Mouse (Mus musculus) cerebellum, adult (tissue): ENCODE results near the gene Eif2b3.

ENCODE experiments used
- ATAC-seq: cut with Nextera tagmentation; 2 replicates; pipeline ENCODE4 v1.9.2; 2017; ENCODE audit warnings: mild to moderate bottlenecking, moderate library complexity, mixed read lengths; ENCODE audit not compliant: insufficient number of reproducible peaks, low FRiP score, low TSS enrichment

Eif2b3 gene

DNA sequence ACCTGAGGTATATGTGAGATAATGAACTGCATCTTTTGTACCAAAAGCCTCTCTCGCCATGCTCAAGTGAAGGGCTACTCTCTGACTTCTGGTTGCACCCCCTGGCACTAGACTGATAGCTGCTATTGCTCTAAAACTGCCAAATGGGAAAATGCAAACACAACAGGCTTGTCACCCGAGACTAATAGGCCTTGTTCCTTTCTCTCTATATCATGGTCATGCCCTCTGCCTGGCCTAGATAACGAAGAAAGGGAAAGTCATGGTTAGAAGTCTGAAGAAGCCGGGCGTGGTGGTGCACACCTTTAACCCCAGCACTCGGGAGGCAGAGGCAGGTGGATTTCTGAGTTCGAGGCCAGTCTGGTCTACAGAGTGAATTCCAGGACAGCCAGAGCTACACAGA is 71.4 kb downstream of the Eif2b3 start:
- ATAC-seq, result no peak

DNA sequence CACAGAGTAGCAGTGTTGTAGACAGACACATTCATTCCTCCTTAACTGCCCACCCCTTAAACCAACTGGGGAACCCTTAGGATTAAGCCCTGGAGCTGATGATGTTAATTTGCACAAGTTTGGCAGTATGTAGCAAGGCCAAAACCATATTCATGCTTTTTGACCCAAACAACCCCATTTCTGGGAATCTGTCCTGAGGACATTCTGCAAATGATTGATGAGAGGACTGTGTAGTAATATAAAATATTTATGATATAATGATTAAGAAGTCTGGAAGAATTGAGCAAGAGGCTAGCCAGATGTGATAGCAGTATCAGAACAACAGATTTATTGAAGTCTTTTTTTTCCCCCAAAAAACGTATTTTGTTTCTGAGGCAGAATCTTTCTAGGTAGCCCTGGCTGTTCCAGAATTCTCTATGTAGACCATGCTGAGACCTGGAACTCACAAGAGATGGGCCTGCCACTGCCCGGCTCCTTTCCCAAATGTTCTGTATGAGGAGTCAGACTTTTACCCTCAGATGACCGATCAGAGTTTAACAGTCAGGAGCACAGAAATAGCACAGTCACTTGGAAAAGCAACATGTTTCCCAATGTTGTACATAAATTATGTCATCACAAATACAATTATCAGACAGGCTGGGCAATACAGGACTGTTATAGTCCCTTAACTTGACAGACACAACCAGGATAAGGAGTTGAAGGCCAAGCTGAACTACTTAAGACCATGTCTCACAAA is 75.6 kb downstream of the Eif2b3 start:
- ATAC-seq, result no peak

DNA sequence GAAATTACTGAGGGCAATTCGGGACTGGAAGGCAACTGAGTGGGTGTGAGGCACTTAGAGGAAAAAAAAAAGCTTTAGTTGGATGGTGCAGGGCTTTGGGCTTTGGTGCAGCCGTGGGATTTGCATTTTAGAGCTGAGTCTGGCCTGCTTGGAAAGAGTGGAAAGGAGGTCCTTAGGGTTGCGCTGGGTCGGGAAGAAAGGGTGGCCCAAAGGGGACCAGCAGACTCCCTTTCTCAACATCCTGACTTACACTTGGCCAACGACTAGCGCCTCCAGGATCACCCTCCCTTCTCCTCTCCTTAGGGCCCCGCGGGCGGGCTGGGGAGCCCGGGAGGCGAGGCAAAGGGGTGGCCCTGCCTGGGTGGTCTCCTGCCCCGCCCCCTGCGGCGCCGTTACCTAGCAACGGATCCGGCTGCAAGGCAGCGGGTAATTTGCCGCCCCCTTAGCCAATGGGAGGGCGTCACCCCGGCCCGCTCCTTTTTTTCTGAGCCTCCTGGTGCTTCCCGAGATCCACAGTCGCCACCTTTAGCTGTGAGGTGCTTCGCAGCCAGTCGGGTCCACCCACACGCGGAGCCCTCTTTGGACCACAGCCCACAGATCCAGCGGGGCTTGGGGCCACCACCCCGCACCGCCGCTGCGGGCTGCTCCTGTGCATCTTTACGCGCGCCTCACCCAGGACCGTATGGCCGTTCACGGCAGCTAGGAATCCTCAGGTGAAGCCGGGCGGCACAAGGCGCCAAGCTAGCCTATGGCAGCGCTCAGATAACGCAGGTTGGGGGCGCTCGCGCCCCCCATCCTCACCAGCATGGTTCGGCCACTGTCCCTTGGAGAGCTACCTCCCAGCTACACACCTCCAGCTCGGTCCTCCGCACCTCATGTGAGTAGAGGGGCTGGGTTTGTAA is 76.6 kb downstream of the Eif2b3 start, which contains the start of gene Ptch2:
TSS of gene Ptch2 (plus strand) at position 525 of the 902 bp plus-strand sequence.
- no peak for ATAC-seq

DNA sequence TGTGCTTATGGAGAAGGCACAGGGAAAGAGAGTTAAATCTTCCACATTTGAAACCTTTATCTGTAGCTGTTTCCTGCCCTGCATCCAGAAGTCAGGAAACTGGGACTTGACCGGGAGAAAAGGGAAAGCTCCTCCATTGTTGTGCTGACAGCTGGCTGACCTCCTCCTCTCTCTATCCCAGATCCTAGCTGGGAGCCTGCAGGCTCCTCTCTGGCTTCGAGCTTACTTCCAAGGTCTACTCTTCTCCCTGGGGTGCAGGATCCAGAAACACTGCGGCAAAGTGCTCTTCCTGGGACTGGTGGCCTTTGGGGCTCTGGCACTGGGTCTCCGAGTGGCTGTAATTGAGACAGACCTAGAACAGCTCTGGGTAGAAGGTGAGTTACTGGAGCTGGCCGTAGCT is 77.5 kb downstream of the Eif2b3 start:
- ATAC-seq, result no peak

DNA sequence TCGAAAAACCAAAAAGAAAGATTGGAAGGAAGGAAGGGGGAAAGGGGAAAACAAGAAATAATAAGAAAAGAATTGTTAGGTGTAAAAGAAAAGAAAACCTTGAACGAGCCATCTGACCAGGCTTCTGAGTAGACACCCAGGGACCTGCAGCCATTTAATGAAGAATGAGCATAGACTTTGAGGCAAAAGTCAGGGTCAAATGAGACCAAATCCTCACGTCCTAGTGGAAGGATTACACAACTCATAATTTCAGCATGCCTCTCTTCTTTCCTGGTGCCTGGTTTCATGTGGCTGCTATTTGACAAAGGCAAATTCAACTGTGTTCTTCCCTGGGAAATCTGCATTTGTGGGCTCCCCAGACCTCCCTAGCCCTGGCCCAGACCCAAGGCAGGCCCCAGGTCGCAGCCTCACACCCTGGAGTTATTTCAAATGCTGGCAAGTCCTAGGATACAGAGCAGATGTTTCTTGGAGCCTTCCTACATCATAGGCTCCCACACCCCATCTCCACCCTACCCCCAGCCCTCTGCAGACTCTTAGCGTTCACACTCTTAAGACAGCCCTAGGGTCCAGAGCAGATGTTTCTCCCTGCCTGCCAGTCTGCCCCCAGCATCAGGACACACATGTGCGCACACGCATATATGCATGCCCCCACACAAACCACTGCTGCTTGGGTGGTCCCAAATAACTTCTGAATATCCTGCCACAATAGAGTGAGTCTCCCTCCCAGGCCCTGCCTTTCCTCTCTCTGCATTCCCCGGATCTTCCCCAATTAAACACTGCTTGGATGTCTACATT is 79.0 kb downstream of the Eif2b3 start:
- no peak for ATAC-seq

DNA sequence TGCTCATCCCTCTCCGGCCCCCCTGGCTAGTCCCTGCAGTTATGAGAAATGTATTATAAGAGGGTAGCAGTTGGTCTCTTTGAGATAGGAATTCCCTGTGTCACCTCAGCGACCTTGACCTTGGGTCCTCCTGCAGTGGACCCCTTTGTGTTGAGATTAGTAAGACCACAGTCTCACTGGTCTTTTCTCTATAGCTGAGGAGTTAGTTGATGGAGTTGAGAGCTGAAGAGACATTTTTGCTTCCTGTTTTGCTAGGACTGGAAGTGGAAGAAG is 79.5 kb downstream of the Eif2b3 start:
- no peak for ATAC-seq

DNA sequence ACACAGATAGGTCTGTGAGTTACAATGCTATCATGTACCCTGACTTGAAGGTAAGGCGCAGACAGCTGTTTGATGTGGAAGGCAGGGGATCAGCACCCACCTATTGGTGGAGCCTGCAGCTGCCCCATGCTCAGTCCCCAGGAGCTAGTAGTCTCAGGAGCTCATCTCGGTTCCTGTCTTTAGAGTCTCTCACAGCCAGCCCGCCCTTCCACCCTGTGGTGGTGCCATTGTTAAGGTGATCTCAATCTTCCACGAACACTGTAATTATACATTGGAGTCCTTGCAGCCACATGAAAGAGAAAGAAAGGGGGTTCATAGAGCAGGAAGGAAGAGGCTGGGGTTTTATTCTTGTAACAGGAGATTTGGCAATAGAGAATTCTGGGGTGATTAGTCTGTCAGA is 80.8 kb downstream of the Eif2b3 start:
- ATAC-seq, result no peak

DNA sequence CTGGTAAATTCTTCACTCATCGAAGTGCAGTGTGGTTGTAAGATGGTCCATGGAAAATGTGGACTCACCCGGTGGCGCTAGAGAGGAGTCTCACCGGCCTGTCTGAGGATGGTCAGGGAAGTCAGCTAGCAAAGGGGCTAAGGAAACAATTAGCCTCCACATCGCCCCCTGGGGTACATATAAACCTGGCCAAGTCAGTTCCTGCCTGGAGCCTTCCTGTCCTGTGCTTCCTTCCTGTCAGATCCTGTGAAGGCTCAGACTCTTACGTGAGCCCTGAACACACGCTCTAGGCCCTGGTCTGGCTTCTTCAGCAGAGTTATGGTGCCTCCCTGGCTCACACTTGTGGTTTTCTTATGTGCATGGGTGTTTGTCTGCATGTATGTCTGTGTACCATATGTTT is 82.0 kb downstream of the Eif2b3 start:
- no peak for ATAC-seq

DNA sequence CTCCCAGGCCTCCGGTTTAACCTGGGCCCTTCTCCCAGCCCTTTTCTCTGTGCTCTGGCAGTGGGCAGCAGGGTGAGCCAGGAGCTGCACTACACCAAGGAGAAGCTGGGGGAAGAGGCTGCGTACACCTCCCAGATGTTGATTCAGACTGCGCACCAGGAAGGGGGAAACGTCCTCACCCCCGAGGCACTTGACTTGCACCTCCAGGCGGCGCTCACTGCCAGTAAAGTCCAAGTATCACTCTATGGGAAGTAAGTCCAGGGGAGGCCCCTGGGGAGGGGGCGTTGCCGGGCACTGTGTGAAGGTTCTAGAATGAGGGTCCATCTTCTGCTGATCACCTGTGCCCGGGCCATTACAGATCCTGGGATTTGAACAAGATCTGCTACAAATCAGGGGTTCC is 85.5 kb downstream of the Eif2b3 start:
- ATAC-seq, result no peak

DNA sequence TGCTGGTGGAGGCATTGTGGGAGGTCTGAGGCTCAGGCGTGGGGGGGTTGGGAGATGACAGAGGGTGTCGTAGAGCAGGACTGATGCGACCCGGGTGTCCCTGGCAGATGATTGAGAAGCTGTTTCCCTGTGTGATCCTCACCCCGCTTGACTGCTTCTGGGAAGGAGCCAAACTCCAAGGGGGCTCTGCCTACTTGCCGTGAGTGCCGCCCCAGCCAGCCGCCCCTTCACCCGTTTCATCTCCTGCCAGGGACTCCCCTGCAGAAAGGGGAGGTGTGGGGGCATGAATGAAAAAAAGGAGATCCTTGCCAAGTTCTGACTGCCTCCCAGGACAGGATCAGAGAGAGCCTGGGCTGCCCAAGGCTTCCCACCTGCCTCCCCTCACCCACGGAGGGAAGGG is 85.9 kb downstream of the Eif2b3 start:
- no peak for ATAC-seq

DNA sequence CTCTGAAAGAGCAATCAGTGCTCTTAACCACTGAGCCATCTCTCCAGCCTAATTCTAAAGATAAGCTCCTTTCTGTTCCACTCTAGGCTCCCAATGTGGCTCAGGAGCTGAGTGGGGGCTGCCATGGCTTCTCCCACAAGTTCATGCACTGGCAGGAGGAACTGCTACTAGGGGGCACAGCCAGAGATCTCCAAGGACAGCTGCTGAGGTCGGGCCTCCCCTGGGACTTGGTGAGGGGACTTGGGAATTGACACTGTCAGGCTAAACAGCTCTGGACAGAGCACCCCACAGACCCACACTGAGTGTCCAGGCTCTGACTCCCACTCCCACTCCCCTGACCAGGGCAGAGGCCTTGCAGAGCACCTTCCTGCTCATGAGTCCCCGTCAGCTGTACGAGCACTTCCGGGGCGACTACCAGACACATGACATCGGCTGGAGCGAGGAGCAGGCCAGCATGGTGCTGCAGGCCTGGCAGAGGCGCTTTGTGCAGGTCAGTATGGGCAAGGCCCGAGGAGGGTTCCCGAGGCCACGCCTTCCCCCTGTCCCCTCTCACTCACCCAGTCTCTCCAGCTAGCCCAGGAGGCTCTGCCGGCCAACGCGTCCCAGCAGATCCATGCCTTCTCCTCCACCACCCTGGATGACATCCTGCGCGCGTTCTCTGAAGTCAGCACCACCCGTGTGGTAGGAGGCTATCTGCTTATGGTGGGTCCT is 88.8 kb downstream of the Eif2b3 start:
- no peak for ATAC-seq

DNA sequence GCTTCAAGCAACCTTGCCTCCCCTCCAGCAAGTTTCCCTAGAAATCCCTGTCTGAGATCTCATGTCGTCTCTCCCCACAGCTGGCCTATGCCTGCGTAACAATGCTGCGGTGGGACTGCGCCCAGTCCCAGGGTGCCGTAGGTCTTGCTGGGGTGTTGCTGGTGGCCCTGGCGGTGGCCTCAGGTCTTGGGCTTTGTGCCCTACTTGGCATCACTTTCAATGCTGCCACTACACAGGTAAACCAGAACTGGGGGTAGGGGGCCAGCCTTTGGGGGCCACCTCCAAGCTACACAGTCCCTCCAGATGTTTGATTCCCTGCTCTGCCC is 89.3 kb downstream of the Eif2b3 start:
- ATAC-seq, result no peak

DNA sequence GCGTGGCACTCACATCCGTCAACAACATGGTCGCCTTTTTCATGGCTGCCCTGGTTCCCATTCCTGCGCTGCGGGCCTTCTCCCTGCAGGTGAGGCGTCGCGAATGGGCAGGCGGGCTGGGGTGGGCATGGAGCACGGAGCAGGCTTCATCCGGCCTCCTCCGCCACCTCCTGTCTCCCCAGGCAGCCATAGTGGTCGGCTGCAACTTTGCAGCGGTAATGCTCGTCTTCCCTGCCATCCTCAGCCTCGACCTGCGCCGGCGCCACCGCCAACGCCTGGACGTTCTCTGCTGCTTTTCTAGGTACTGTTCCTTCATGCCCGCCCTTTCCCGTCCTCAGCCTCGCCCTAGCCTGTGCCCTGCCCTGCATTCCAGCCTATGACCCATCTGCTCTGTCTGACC is 90.1 kb downstream of the Eif2b3 start:
- ATAC-seq, result no peak

DNA sequence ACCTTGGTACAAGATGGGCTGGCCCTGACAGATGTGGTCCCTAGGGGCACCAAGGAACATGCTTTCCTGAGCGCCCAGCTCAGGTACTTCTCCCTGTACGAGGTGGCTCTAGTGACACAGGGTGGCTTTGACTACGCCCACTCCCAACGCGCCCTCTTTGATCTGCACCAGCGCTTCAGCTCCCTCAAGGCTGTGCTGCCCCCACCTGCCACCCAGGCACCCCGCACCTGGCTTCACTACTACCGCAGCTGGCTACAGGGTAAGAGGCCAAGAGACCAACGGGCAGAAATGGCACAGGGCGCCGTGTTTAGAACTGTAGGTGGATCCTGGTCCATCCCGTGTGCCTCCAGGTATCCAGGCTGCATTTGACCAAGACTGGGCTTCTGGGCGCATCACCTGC is 91.0 kb downstream of the Eif2b3 start:
- ATAC-seq, result no peak

DNA sequence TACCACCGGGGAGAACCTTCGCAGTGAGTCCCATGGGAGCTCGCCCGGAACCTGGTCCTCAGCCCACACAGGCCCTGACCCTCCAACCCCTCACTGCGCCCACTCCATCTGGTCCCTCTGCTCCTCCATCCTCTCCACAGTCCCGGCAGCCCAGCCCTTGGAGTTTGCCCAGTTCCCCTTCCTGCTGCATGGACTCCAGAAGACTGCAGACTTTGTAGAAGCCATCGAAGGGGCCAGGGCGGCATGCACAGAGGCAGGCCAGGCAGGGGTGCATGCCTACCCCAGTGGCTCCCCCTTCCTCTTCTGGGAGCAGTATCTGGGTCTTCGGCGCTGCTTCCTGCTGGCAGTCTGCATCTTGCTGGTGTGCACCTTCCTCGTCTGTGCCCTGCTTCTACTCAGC is 91.8 kb downstream of the Eif2b3 start:
- no peak for ATAC-seq

DNA sequence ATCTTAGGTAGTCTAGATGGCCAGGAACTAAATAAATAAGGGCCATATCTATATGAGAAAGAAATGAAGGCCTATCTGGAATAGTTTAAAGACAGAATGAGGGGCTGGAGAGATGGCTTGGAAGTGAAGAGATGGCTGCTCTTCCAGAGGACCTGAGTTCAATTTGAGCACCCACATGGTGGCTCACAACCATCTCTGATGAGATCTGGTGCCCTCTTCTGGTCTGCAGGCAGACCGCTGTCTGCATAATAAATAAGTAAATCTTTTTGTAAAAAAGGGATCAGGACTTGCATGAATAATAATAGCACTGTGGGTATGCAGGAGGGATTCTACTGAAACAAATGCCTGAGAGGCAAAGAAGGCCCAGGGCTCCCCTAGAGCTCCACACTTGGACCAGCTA is 94.0 kb downstream of the Eif2b3 start:
- no peak for ATAC-seq

DNA sequence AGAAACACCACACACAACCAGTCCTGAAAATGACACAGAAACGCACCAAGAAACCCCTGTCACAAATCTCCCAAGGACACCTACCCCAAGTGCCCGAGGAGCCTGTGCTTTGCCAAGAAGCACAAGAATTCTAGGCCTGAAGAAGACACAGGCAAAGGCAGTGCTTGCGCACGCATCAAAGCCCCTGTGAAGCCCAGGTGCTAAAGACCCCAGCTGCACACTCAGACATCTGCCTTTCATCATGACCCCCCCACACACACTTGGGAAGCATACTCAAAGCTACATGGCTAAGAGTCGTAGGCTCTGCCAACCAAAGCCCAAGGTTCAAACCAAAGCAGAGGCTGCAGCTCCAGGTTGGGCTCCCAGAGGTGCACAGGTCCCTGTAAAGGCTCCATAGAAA is 96.4 kb downstream of the Eif2b3 start:
- ATAC-seq, result no peak

DNA sequence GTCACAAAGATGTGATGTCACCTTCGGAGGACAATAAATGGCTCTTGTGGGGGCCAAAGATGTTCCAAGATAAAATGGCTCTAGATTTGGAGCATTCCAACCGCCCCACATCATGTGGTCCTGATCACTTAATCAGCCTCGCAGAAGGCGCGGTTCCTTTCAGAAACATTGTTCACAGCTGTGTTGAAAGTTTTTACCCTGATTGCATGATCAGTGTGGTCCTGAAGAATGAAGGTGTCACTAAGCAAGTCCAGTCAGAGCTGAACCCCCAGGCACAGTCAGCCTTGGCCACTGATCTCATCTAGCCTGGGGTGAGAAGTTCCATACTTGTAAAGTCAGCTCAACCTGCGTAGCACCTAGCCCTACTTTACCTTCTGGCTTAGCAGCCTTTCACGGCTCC is 98.7 kb downstream of the Eif2b3 start:
- no peak for ATAC-seq

DNA sequence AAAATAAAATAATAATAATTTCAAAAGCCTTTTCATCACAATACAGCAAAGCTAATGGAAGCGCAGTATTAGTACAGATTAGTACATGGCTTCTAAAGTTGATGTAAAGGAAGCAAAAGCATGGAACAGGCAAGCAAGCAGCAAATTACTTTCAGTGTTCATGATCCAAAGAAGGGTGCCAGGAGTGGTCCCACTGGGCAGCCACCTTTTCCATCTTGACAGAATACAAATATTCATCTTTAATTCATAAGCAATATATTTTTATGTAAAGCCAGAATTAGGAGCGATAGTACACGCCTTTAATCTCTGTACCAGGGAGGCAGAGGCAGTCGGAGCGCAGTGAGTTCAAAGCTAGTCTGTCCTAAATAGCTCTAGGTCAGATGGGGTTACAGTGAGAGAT is 100.4 kb downstream of the Eif2b3 start:
- no peak for ATAC-seq

DNA sequence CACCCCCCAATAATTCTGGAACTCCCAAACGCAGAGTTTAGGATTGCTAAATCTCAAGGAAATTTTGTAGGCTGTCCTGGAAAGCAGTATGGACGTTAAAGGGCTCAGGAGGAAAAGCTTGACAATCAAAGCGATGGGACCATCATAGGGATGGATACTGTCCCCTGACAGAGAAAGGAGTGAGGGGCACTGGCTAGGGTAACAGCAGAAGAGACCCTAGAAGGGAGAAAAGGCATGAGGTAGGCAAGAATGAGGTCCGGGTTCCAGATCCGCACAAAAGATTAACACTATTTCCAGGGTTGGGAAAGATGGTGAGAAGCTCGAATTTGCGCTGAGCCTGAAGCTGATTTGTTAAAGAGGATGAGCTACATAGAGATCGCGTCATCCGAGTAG is 100.8 kb downstream of the Eif2b3 start:
- ATAC-seq, result no peak
